Mouse (Mus musculus) C2C12 (cell line): ENCODE data around the gene Lgi4.

Experiments used
- CEBPB ChIP-seq: IDR thresholded peaks from one replicate; pipeline ENCODE4 v1.6.1; 2011; ENCODE audit warnings: low read depth, mild to moderate bottlenecking, control low read depth, moderate library complexity
- CTCF ChIP-seq: IDR thresholded peaks from one replicate; pipeline ENCODE4 v1.5.1; 2011; ENCODE audit not compliant: control insufficient read depth, insufficient read depth, insufficient read length
- MAX ChIP-seq: IDR thresholded peaks from one replicate; pipeline ENCODE4 v1.6.1; 2011; ENCODE audit warnings: mild to moderate bottlenecking, control low read depth
- MYOD1 ChIP-seq: IDR thresholded peaks from one replicate; pipeline ENCODE4 v1.6.1; 2011; ENCODE audit warnings: low read depth; ENCODE audit not compliant: control insufficient read depth, insufficient read length
- MYOG ChIP-seq: IDR thresholded peaks from one replicate; pipeline ENCODE4 v1.6.1; 2011; ENCODE audit not compliant: control insufficient read depth, insufficient read length; ENCODE audit errors: extremely low read depth
- USF1 ChIP-seq: IDR thresholded peaks from one replicate; pipeline ENCODE4 v1.6.1; 2011; ENCODE audit warnings: low read depth, mild to moderate bottlenecking, control low read depth, moderate library complexity

DNA sequence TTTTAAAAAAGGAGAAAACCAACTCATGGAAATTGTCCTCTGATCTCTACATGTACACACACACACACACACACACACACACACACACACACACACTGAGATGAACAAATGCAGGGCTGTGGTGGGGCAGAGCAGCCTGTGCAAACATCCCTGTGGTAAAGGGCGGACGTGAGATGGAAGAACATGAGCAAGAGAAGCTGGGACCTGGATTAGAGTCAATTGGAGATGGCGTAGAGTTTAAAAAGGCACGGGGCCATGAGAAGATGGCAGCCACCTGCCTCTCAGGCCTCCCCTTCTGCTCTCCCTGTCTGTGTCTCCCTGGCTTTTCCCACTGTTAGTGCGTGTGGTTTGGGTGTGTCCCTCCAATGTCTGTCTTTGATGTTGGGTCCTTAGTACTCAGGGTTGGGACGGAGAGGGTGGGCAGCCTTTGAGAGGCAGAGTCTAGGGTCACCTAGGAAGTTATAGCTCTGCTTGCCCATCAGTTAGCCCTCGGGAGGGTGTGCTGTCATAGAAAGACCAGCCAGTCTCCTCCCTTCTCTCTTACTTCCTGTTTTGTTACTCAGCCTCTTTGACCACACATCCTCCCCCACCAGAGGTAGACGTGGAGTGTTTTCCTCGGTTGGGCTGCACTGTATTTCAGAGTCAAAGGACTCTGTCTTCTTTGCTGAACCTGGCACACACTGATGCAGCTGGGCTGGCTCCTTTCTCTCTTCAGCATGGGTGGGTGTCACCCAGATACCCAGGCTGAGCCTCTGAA lies 25.6 kb upstream of the Lgi4 start:
- TF ChIP-seq CTCF, result no peak
- no peak for TF ChIP-seq MAX
- no peak for TF ChIP-seq CEBPB
- no peak for TF ChIP-seq MYOG
- no peak for TF ChIP-seq MYOD1
- no peak for TF ChIP-seq USF1
